Mouse (Mus musculus) liver, embryonic 14.5 days (tissue): ENCODE measurements around the gene Ing2.

ENCODE experiments used
- CTCF ChIP-seq: IDR thresholded peaks from 2 replicates; pipeline ENCODE4 v1.5.1; 2016; ENCODE audit warnings: antibody characterized with exemption, low read depth, control low read depth
- EP300 ChIP-seq: IDR thresholded peaks from 2 replicates; pipeline ENCODE4 v1.6.1; 2016; ENCODE audit warnings: antibody characterized with exemption, low read depth

GRCm38 (mm10) chr8:47642514-47643064, 32.8 kb downstream of the Ing2 start:
- TF ChIP-seq CTCF (no peak), EP300 (no peak)
